Mouse (Mus musculus) CH12.LX (cell line): Measurements from ENCODE around the gene Klhl32. TPM values are rescaled to one million over a fixed set of nuclear protein-coding genes. Genes with fewer than 3 reads are reported as not detected.

ENCODE experiments used
- DNase-seq: peaks from one replicate; pipeline ENCODE4 v3.0.0-alpha.2; 2013; ENCODE audit errors: extremely low read depth
- H3K27ac ChIP-seq: 2 replicates; pipeline ENCODE4 v1.5.1; 2012; ENCODE audit warnings: low read depth, mild to moderate bottlenecking, control low read depth, moderate library complexity; ENCODE audit not compliant: insufficient read depth
- H3K27me3 ChIP-seq: replicated peaks from 2 replicates; pipeline ENCODE3; 2012; ENCODE audit warnings: inconsistent platforms
- H3K36me3 ChIP-seq, 2 experiments: replicated peaks in 1 of 2; 2 replicates each; pipeline versions ENCODE3 to v1.6.1; 2012; ENCODE audit warnings: inconsistent platforms in 1 of 2, low read length in 1 of 2, mild to moderate bottlenecking in 1 of 2, mixed read lengths in 1 of 2, moderate library complexity in 1 of 2; ENCODE audit not compliant: control insufficient read depth in 1 of 2, insufficient read depth in 1 of 2
- H3K4me1 ChIP-seq, 2 experiments: 2 replicates each; pipeline ENCODE4 v1.6.1; 2012; ENCODE audit warnings: inconsistent platforms in 1 of 2, moderate library complexity in 1 of 2; ENCODE audit not compliant: insufficient read depth in 2 of 2, control insufficient read depth in 1 of 2
- H3K4me2 ChIP-seq: 2 replicates; pipeline ENCODE4 v1.6.1; 2012; ENCODE audit warnings: low read depth, mild to moderate bottlenecking, control low read depth; ENCODE audit not compliant: poor library complexity, insufficient read depth, severe bottlenecking
- H3K4me3 ChIP-seq, 3 experiments: fragments of 150-350 bp in 1 of 3; sonication (generic) in 1 of 3; replicated peaks in 1 of 3; 2 replicates each; pipeline versions ENCODE3 to v1.5.1; 2011 to 2012; ENCODE audit warnings: low read depth in 2 of 3, low read length in 2 of 3, mild to moderate bottlenecking in 2 of 3, moderate library complexity in 2 of 3, control low read depth in 1 of 3, improper control_type of control experiment in 1 of 3, inconsistent platforms in 1 of 3, mixed read lengths in 1 of 3; ENCODE audit not compliant: poor library complexity in 1 of 3
- H3K79me2 ChIP-seq: replicated peaks from 2 replicates; pipeline ENCODE4 v1.6.1; 2012; ENCODE audit warnings: mild to moderate bottlenecking, moderate library complexity; ENCODE audit not compliant: control insufficient read depth, poor library complexity, insufficient read depth, severe bottlenecking; ENCODE audit errors: extremely low read depth
- H3K9ac ChIP-seq: 2 replicates; pipeline ENCODE4 v1.6.1; 2012; ENCODE audit warnings: low read depth, mild to moderate bottlenecking, control low read depth, moderate library complexity; ENCODE audit not compliant: insufficient read depth
- H3K9me3 ChIP-seq: replicated peaks from 2 replicates; pipeline ENCODE3; 2012; ENCODE audit warnings: low read length, inconsistent platforms, mixed read lengths
- BHLHE40 ChIP-seq: IDR thresholded peaks from 2 replicates; pipeline ENCODE4 v1.6.1; 2011; ENCODE audit warnings: mild to moderate bottlenecking, low read depth, low read length, improper control_type of control experiment
- CHD1 ChIP-seq: IDR thresholded peaks from 2 replicates; pipeline ENCODE4 v1.6.1; 2012; ENCODE audit warnings: low read depth, low read length, improper control_type of control experiment, inconsistent platforms
- ELF1 ChIP-seq: IDR thresholded peaks from 2 replicates; pipeline ENCODE4 v1.6.1; 2014; ENCODE audit warnings: low read depth, mild to moderate bottlenecking, inconsistent platforms, low read length, improper control_type of control experiment
- EP300 ChIP-seq: IDR thresholded peaks from 2 replicates; pipeline ENCODE4 v1.6.1; 2011; ENCODE audit warnings: low read length, improper control_type of control experiment
- ETS1 ChIP-seq: conservative IDR thresholded peaks from 2 replicates; pipeline ENCODE4 v1.6.1; 2012; ENCODE audit warnings: low read depth, mild to moderate bottlenecking, inconsistent platforms, low read length, improper control_type of control experiment, moderate library complexity
- IRF4 ChIP-seq: IDR thresholded peaks from 2 replicates; pipeline ENCODE4 v1.6.1; 2014; ENCODE audit warnings: low read depth, mild to moderate bottlenecking, inconsistent platforms, low read length, improper control_type of control experiment
- KAT2A ChIP-seq: IDR thresholded peaks from 2 replicates; pipeline ENCODE4 v1.6.1; 2012; ENCODE audit warnings: low read length, improper control_type of control experiment, inconsistent platforms; ENCODE audit not compliant: insufficient replicate concordance
- MAFK ChIP-seq: IDR thresholded peaks from 2 replicates; pipeline ENCODE4 v1.6.1; 2011; ENCODE audit warnings: low read length, improper control_type of control experiment; ENCODE audit not compliant: insufficient replicate concordance
- MEF2A ChIP-seq: IDR thresholded peaks from 2 replicates; pipeline ENCODE4 v1.6.1; 2014; ENCODE audit warnings: low read depth, mild to moderate bottlenecking, inconsistent platforms, low read length, improper control_type of control experiment, borderline replicate concordance
- MXI1 ChIP-seq: IDR thresholded peaks from 2 replicates; pipeline ENCODE4 v1.6.1; 2011; ENCODE audit warnings: mild to moderate bottlenecking, low read depth, low read length, improper control_type of control experiment
- MYC ChIP-seq: IDR thresholded peaks from 2 replicates; pipeline ENCODE4 v1.6.1; 2011; ENCODE audit warnings: low read depth, mild to moderate bottlenecking, improper control_type of control experiment, low read length
- NELFE ChIP-seq: IDR thresholded peaks from 2 replicates; pipeline ENCODE4 v1.6.1; 2011; ENCODE audit warnings: low read depth, low read length, improper control_type of control experiment
- NRF1 ChIP-seq: IDR thresholded peaks from 2 replicates; pipeline ENCODE4 v1.6.1; 2014; ENCODE audit warnings: low read depth, mild to moderate bottlenecking, inconsistent platforms, low read length, improper control_type of control experiment, moderate library complexity
- PAX5 ChIP-seq: IDR thresholded peaks from 2 replicates; pipeline ENCODE4 v1.6.1; 2012; ENCODE audit warnings: low read length, inconsistent platforms, mixed read lengths
- RAD21 ChIP-seq: IDR thresholded peaks from 2 replicates; pipeline ENCODE4 v1.6.1; 2011; ENCODE audit warnings: low read depth, mild to moderate bottlenecking, low read length, improper control_type of control experiment, moderate library complexity
- SIN3A ChIP-seq: IDR thresholded peaks from 2 replicates; pipeline ENCODE4 v1.6.1; 2012; ENCODE audit warnings: low read length, improper control_type of control experiment, inconsistent platforms
- TCF12 ChIP-seq: IDR thresholded peaks from 2 replicates; pipeline ENCODE4 v1.6.1; 2014; ENCODE audit warnings: low read depth, mild to moderate bottlenecking, inconsistent platforms, low read length, improper control_type of control experiment
- USF2 ChIP-seq: conservative IDR thresholded peaks from 2 replicates; pipeline ENCODE4 v1.6.1; 2011; ENCODE audit warnings: low read depth, low read length, improper control_type of control experiment
- ZC3H11A ChIP-seq: IDR thresholded peaks from 2 replicates; pipeline ENCODE4 v1.6.1; 2012; ENCODE audit warnings: low read depth, mild to moderate bottlenecking, inconsistent platforms, low read length, improper control_type of control experiment
- ZKSCAN1 ChIP-seq: IDR thresholded peaks from 2 replicates; pipeline ENCODE4 v1.6.1; 2012; ENCODE audit warnings: low read depth, inconsistent platforms, low read length, improper control_type of control experiment, borderline replicate concordance
- dilution Hi-C: fragments of 300-500 bp; cut with MboI; formaldehyde crosslinking; loops from 2 replicates; pipeline ENCODE4 v1.14.3; 2020; ENCODE audit warnings: low sequenced_read_pairs; ENCODE audit not compliant: extremely low pct_unique_long_range_greater_than_20kb, extremely low pct_ligation_motif_present
- in situ Hi-C: fragments of 300-500 bp; cut with MboI; formaldehyde crosslinking; loops from 3 replicates; pipeline ENCODE4 v1.14.3; 2019; ENCODE audit warnings: low sequenced_read_pairs, low pct_ligation_motif_present, low pct_unique_long_range_greater_than_20kb, mixed read lengths
- polyA plus RNA-seq: library from polyadenylated mRNA; unstranded; fragments of >175 nt; gene quantifications from 2 replicates; pipeline ENCODE4 v1.2.1, GENCODE M21; 2012; ENCODE audit warnings: low read depth; ENCODE audit not compliant: insufficient read length
- total RNA-seq, 2 experiments: library from RNA; depleted of rRNA; stranded (reverse); fragments of 300-350 nt in 1 of 2; fragments of >200 nt in 1 of 2; gene quantifications; 2 replicates each; pipeline ENCODE4 v1.2.3; 2012 to 2014

Gene Klhl32
- total and polyA plus RNA-seq, 3 experiments: 0.55 to 1.1 (median 0.60) TPM

DNA sequence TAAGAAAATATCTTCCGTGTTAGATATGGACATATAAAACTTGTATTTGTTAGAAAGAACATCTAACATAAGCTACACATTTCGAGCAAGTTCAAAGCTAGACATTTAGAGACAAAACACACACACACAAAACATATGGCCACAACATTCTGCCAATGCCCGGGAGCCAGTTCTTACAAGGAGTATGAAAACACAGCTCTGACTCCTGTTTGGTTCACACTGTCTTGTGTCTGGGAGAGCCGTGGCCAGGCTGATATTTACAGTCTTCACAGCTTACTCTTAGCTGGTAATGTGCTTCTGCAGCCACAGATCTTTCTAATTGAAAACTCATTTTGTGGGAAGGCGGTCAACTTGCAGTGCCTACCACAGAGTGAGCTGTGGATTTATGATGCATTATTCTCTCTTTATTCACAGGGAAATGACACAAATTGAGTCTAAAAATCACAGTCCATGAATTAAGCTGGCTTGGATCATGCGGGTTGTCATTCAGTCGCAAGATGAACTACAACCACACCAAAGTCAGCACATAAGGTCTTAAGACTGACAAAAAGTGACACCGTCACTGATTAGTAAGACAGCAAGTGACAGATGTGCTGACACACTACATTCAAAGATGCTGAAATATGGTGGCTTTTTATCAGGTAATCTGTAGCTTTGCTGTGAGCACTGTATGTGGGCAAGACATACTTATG lies 98.3 kb downstream of the Klhl32 start:
- Histone ChIP-seq H3K27me3 (no peaks in the 10 kb centered on the region), H3K36me3 (no peaks in the 10 kb centered on the region), H3K4me2 (no peak overlapping the region), H3K27ac (no peak overlapping the region), H3K9ac (no peak overlapping the region), H3K9me3 (no peaks in the 10 kb centered on the region), H3K79me2 (no peaks in the 10 kb centered on the region), H3K4me3 (no peak overlapping the region), H3K4me1 (no peaks in the 10 kb centered on the region)
- DNase-seq: no peak
- in situ Hi-C loops (no loop called here), dilution Hi-C loops (no loop called here)
- TF ChIP-seq CHD1 (no peak), MXI1 (no peak)

DNA sequence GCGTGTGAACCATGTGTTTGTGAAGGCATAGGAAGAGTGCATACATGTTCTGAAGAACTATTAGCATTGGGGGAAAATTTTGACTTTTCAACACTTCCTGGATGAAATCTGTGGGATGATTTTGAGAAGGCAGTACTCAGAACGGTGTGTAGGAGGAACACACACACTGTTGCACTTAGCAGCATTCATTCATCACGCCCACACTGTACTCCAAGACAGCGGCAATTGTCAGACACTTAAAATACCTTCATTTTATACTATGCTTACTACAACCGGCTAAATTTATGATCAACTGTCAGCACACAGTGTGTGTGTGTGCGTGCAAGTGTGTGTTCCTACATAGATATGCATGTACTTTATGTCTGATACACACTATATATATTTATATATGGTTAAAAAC lies 113.8 kb downstream of the Klhl32 start:
- no peak for DNase-seq
- Histone ChIP-seq H3K4me2 (no peak overlapping the region), H3K79me2 (no peaks in the 10 kb centered on the region), H3K4me3 (no peak overlapping the region), H3K27me3 (no peaks in the 10 kb centered on the region), H3K27ac (no peak overlapping the region), H3K4me1 (no peaks in the 10 kb centered on the region), H3K36me3 (no peaks in the 10 kb centered on the region), H3K9me3 (no peaks in the 10 kb centered on the region), H3K9ac (no peak overlapping the region)
- in situ Hi-C loops (no loop called here), dilution Hi-C loops (no loop called here)
- TF ChIP-seq NELFE: no peak
- TF ChIP-seq ELF1: no peak
- no peak for TF ChIP-seq USF2
- no peak for TF ChIP-seq IRF4
- no peak for TF ChIP-seq KAT2A
- TF ChIP-seq MEF2A: no peak
- TF ChIP-seq EP300: no peak
- TF ChIP-seq NRF1: no peak
- no peak for TF ChIP-seq MYC
- TF ChIP-seq PAX5: no peak
- no peak for TF ChIP-seq TCF12
- TF ChIP-seq ZC3H11A: no peak
- TF ChIP-seq SIN3A: no peak
- TF ChIP-seq BHLHE40: no peak
- TF ChIP-seq ZKSCAN1: no peak
- TF ChIP-seq MAFK: no peak
- no peak for TF ChIP-seq ETS1
- no peak for TF ChIP-seq RAD21
